Mouse (Mus musculus): ENCODE measurements around the gene Gpc6. TPM values are rescaled to one million over a fixed set of nuclear protein-coding genes. Genes with fewer than 3 reads are reported as not detected.

Gene Gpc6
- polyA plus RNA-seq, 1 experiment from 2014 or later: 36.7 TPM

GRCm38 (mm10) chr14:117256192-117256591, 331.1 kb downstream of the Gpc6 start:
- DNase-seq (ENCODE audit: low spot score): no peak
- ATAC-seq (replicated peaks; ENCODE audit: low FRiP score): no peak
- no peaks in the 10 kb centered on the region for H3K4me1 ChIP-seq (replicated peaks; ENCODE audit: control insufficient read depth, insufficient read depth, low read length)
- H3K9ac ChIP-seq (ENCODE audit: low read length): no peak overlapping the region
- H3K4me2 ChIP-seq (ENCODE audit: low read depth, low read length, severe bottlenecking): no peak overlapping the region
- H3K9me3 ChIP-seq (ENCODE audit: control insufficient read depth, low read length): no peaks in the 10 kb centered on the region
- H3K4me3 ChIP-seq (ENCODE audit: low read depth, low read length): no peak overlapping the region
- no peaks in the 10 kb centered on the region for H3K36me3 ChIP-seq (ENCODE audit: control insufficient read depth, insufficient read depth, low read length)
- no peak overlapping the region for H3K27ac ChIP-seq (ENCODE audit: low read depth, low read length)
- H3K27me3 ChIP-seq (ENCODE audit: control insufficient read depth, insufficient read depth, low read length): no peaks in the 10 kb centered on the region
- WGBS: 86% methylated on average over 4 of the region's 4 CpGs

GRCm38 (mm10) chr14:117265653-117266052, 340.5 kb downstream of the Gpc6 start:
- Histone ChIP-seq H3K4me2 (ENCODE audit: low read depth, low read length, severe bottlenecking) (no peak overlapping the region), H3K4me1 (replicated peaks; ENCODE audit: control insufficient read depth, insufficient read depth, low read length) (no peaks in the 10 kb centered on the region), H3K27me3 (ENCODE audit: control insufficient read depth, insufficient read depth, low read length) (no peaks in the 10 kb centered on the region), H3K36me3 (ENCODE audit: control insufficient read depth, insufficient read depth, low read length) (no peaks in the 10 kb centered on the region), H3K4me3 (ENCODE audit: low read depth, low read length) (no peak overlapping the region), H3K9me3 (ENCODE audit: control insufficient read depth, low read length) (no peaks in the 10 kb centered on the region), H3K9ac (ENCODE audit: low read length) (no peak overlapping the region), H3K27ac (ENCODE audit: low read depth, low read length) (no peak overlapping the region)
- no peak for ATAC-seq (replicated peaks; ENCODE audit: low FRiP score)
- DNase-seq (ENCODE audit: low spot score): no peak

- H3K9me3 ChIP-seq (ENCODE audit: control insufficient read depth, low read length): no peaks in the 10 kb centered on the region
- DNase-seq (ENCODE audit: low spot score): peak; percentile 50
- ATAC-seq (replicated peaks; ENCODE audit: low FRiP score): no peak; the same call in 1 of the 2 replicates
- H3K27ac ChIP-seq (ENCODE audit: low read depth, low read length): no peak overlapping the region
- H3K4me3 ChIP-seq (ENCODE audit: low read depth, low read length): no peak overlapping the region
- H3K36me3 ChIP-seq (ENCODE audit: control insufficient read depth, insufficient read depth, low read length): no peaks in the 10 kb centered on the region
- no peak overlapping the region for H3K9ac ChIP-seq (ENCODE audit: low read length)
- H3K27me3 ChIP-seq (ENCODE audit: control insufficient read depth, insufficient read depth, low read length): no peaks in the 10 kb centered on the region
- 23% methylated on average over 3 of the region's 3 CpGs for WGBS
- H3K4me2 ChIP-seq (ENCODE audit: low read depth, low read length, severe bottlenecking): no peak overlapping the region
- no peaks in the 10 kb centered on the region for H3K4me1 ChIP-seq (replicated peaks; ENCODE audit: control insufficient read depth, insufficient read depth, low read length)
These were observed 342.9 kb downstream of the Gpc6 start for GRCm38 (mm10) chr14:117267823-117268601.

GRCm38 (mm10) chr14:117283631-117284030, 358.5 kb downstream of the Gpc6 start:
- H3K4me2 ChIP-seq (ENCODE audit: low read depth, low read length, severe bottlenecking): no peak overlapping the region
- H3K4me3 ChIP-seq (ENCODE audit: low read depth, low read length): no peak overlapping the region
- no peaks in the 10 kb centered on the region for H3K4me1 ChIP-seq (replicated peaks; ENCODE audit: control insufficient read depth, insufficient read depth, low read length)
- no peak overlapping the region for H3K9ac ChIP-seq (ENCODE audit: low read length)
- DNase-seq (ENCODE audit: low spot score) (no peak), ATAC-seq (replicated peaks; ENCODE audit: low FRiP score) (no peak)
- H3K9me3 ChIP-seq (ENCODE audit: control insufficient read depth, low read length): no peaks in the 10 kb centered on the region
- no peaks in the 10 kb centered on the region for H3K27me3 ChIP-seq (ENCODE audit: control insufficient read depth, insufficient read depth, low read length)
- no peaks in the 10 kb centered on the region for H3K36me3 ChIP-seq (ENCODE audit: control insufficient read depth, insufficient read depth, low read length)
- WGBS: 98% methylated on average over 3 of the region's 3 CpGs
- H3K27ac ChIP-seq (ENCODE audit: low read depth, low read length): no peak overlapping the region

GRCm38 (mm10) chr14:117293746-117294145, 368.6 kb downstream of the Gpc6 start:
- ATAC-seq (replicated peaks; ENCODE audit: low FRiP score): no peak

DNA sequence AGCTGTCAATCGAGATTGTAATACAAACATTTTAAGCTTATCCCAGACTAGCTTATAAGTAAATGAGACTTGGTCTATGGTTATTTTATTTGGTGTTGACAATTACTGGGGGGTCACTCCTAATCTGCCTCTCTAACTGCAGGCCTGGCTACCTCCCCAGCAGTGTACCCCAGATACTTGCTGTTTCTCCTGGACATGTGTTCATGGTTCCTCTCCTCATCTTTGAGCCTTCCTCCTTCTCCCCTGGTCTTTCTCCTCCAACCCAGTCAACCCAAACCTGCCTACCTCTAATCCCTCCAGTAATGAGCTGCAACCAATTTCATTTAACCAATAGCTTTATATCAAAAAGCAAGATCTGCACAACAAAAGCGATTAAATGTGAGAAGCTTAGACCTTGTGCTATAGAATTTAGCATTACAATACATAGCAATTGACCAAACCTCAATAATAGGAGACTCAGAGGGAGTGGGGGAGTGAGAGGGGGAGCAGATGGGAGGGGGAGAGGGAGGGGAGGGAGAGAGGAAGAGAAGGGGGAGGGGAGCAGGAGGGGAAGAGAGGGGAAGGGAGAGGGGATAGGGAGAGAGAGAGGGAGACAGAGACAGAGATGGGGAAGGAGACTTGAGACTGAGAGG, 371.2 kb downstream of the Gpc6 start:
- no peaks in the 10 kb centered on the region for H3K27me3 ChIP-seq (ENCODE audit: control insufficient read depth, insufficient read depth, low read length)
- WGBS: 76% methylated on average over 2 of the region's 2 CpGs
- H3K4me1 ChIP-seq (replicated peaks; ENCODE audit: control insufficient read depth, insufficient read depth, low read length): 0 out of 2 replicates have a peak, but pooled peaks cover 2% of the 10 kb centered on the region
- H3K4me3 ChIP-seq (ENCODE audit: low read depth, low read length): no peak overlapping the region
- H3K36me3 ChIP-seq (ENCODE audit: control insufficient read depth, insufficient read depth, low read length): no peaks in the 10 kb centered on the region
- H3K9me3 ChIP-seq (ENCODE audit: control insufficient read depth, low read length): no peaks in the 10 kb centered on the region
- H3K4me2 ChIP-seq (ENCODE audit: low read depth, low read length, severe bottlenecking): no peak overlapping the region
- H3K27ac ChIP-seq (ENCODE audit: low read depth, low read length): no peak overlapping the region
- H3K9ac ChIP-seq (ENCODE audit: low read length): no peak overlapping the region
- ATAC-seq (replicated peaks; ENCODE audit: low FRiP score) (peak; percentile 44; the same call in 1 of the 2 replicates), DNase-seq (ENCODE audit: low spot score) (no peak)

More at GRCm38 (mm10) chr14:117293746-117294145, 368.6 kb downstream of the Gpc6 start:
- H3K9ac ChIP-seq (ENCODE audit: low read length): no peak overlapping the region
- H3K36me3 ChIP-seq (ENCODE audit: control insufficient read depth, insufficient read depth, low read length): no peaks in the 10 kb centered on the region
- H3K9me3 ChIP-seq (ENCODE audit: control insufficient read depth, low read length): no peaks in the 10 kb centered on the region
- H3K27me3 ChIP-seq (ENCODE audit: control insufficient read depth, insufficient read depth, low read length): no peaks in the 10 kb centered on the region
- DNase-seq (ENCODE audit: low spot score): no peak
- H3K4me2 ChIP-seq (ENCODE audit: low read depth, low read length, severe bottlenecking): no peak overlapping the region
- H3K4me1 ChIP-seq (replicated peaks; ENCODE audit: control insufficient read depth, insufficient read depth, low read length): 0 out of 2 replicates have a peak, but pooled peaks cover 2% of the 10 kb centered on the region
- 90% methylated on average over 4 of the region's 4 CpGs for whole genome bisulfite sequencing
- no peak overlapping the region for H3K27ac ChIP-seq (ENCODE audit: low read depth, low read length)
- H3K4me3 ChIP-seq (ENCODE audit: low read depth, low read length): no peak overlapping the region

GRCm38 (mm10) chr14:117301019-117301418, 375.9 kb downstream of the Gpc6 start:
- Histone ChIP-seq H3K9me3 (ENCODE audit: control insufficient read depth, low read length) (no peaks in the 10 kb centered on the region), H3K36me3 (ENCODE audit: control insufficient read depth, insufficient read depth, low read length) (no peaks in the 10 kb centered on the region), H3K27ac (ENCODE audit: low read depth, low read length) (no peak overlapping the region), H3K4me2 (ENCODE audit: low read depth, low read length, severe bottlenecking) (no peak overlapping the region), H3K9ac (ENCODE audit: low read length) (no peak overlapping the region), H3K4me3 (ENCODE audit: low read depth, low read length) (no peak overlapping the region), H3K4me1 (replicated peaks; ENCODE audit: control insufficient read depth, insufficient read depth, low read length) (0 out of 2 replicates have a peak, but pooled peaks cover 2% of the 10 kb centered on the region), H3K27me3 (ENCODE audit: control insufficient read depth, insufficient read depth, low read length) (no peaks in the 10 kb centered on the region)
- DNase-seq (ENCODE audit: low spot score) (no peak), ATAC-seq (replicated peaks; ENCODE audit: low FRiP score) (no peak)
- 92% methylated on average over 3 of the region's 3 CpGs for WGBS

GRCm38 (mm10) chr14:117303901-117304722, 379.0 kb downstream of the Gpc6 start:
- DNase-seq (ENCODE audit: low spot score): no peak
- no peaks in the 10 kb centered on the region for H3K27me3 ChIP-seq (ENCODE audit: control insufficient read depth, insufficient read depth, low read length)
- no peak for ATAC-seq (replicated peaks; ENCODE audit: low FRiP score)
- no peak overlapping the region for H3K27ac ChIP-seq (ENCODE audit: low read depth, low read length)
- H3K36me3 ChIP-seq (ENCODE audit: control insufficient read depth, insufficient read depth, low read length): no peaks in the 10 kb centered on the region
- H3K9me3 ChIP-seq (ENCODE audit: control insufficient read depth, low read length): no peaks in the 10 kb centered on the region
- WGBS: 76% methylated on average over 8 of the region's 8 CpGs
- H3K4me3 ChIP-seq (ENCODE audit: low read depth, low read length): no peak overlapping the region
- H3K4me2 ChIP-seq (ENCODE audit: low read depth, low read length, severe bottlenecking): no peak overlapping the region
- H3K9ac ChIP-seq (ENCODE audit: low read length): no peak overlapping the region
- no peaks in the 10 kb centered on the region for H3K4me1 ChIP-seq (replicated peaks; ENCODE audit: control insufficient read depth, insufficient read depth, low read length)

All from forebrain, embryonic 11.5 days (tissue).